Mouse (Mus musculus): ENCODE measurements at regions not wholly inside any gene's neighbourhood (a gene's known extent, or its start where the extent isn't known, plus 50 kb on each side); places are given as distances from the start of the nearest gene placed in this dataset.

DNA sequence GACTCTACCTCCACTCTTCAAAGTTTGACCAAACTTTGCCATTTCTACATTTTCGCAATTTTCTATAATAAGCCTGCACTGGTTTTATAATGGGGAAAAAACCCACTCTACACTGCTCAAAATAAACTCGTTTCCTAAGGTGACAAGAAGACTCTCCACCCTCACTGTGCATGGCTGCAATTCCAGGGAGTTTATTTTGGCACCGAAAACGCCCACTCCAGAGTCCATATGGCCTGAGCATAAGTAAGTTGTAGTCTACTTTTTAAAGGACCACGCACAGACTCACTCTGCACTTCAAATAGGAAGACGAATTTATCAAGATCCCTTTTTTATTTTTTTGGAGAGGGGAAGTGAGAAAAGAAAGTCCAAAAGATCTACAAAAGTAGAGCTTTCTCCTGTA, 219.4 kb downstream of the Pdcd6ip start:
- DNase-seq (ENCODE audit: low spot score in 2 of 2), result no peak

DNA sequence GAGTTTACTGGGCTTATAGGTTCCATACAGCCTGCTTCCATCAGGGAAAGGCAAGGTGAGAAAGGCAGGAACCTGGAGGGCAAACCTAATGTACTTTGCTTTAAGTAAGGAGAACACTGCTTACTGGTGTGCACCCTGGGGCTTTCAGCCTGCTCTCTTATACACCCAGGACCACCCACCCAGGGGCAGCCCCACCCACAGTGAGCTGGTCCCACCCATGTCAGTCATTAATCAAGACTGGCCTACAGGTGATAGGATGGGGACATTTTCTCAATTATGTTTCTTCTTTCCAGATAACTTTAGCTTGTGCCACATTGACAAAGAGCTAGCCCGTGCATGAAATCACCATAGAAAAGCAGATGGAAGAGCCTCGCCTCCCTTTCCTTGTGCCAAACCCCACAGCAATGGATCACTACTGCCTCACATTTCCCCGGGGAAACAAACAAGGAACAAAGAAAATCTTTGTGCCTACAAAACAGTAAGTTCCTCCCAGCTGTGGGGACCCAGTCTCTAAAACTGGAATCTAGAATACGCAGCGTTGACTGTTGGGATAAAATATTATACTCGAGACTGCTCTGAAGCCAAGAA, 221.5 kb downstream of the Pdcd6ip start:
- DNase-seq (ENCODE audit: low spot score in 2 of 2), result no peak

DNA sequence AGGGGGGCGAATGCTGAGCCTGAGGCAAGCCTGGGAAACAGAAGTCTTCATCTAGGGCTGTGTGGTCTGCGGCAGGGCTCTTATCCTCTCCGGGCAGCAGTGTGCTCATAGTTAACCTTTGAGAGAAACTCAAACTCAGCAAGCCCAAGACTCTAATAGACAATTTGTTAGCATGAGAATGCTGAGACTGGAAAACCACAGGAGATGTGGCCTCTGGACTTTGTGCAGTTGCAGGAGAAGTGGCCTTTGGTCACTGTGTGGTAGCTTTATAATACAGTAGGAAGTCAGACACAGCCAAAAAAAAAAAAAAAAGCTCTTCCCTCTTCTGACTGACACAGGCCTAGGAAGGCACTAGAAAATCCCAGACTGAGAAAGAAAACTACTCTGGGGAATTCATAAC, 228.2 kb downstream of the Pdcd6ip start:
- DNase-seq (ENCODE audit: low spot score in 2 of 2), result no peak

DNA sequence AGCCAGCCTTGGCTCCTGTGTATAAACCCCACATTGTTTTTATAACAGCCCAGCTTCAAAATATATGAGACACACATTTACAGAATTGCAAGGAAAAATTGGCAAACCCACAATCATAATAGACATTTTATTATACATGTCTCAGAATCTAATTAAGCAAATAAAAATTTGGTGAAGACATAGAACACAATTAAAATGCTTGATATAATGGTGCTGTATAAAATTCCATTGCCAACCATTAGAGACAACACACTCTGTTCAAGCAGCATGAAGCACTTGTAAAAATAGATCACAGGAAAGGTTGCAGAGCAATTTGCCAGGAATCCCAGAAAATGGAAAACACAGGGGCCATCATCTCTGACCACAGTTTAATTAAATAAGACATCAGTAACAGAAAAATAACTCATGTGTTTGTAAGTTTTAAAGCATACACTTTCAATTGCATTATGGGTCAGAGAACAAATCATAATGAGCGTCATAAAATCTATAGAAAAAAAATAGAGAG, 229.2 kb downstream of the Pdcd6ip start:
- DNase-seq (ENCODE audit: low spot score in 2 of 2), result no peak

DNA sequence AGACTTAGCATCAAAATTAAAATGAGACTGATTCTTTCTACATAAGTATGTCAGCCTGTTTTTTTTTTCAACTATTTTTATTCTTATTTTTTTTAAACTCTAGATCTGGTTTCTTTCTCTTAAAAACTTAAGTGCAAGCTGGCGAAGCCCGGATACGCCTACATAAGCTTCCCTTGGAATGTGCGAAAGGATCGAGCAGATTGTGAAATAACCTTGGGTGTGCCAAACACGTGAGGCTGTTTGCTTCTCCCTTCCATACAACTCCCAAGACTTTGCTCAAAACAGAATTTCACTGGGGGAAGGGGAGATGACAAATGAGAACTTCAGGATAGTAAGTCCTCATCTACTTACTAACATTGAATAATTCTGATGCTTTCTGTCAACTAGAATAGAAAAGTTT, 236.3 kb downstream of the Pdcd6ip start:
- peak; percentile 3 to 56 for DNase-seq (ENCODE audit: low spot score in 2 of 2)

DNA sequence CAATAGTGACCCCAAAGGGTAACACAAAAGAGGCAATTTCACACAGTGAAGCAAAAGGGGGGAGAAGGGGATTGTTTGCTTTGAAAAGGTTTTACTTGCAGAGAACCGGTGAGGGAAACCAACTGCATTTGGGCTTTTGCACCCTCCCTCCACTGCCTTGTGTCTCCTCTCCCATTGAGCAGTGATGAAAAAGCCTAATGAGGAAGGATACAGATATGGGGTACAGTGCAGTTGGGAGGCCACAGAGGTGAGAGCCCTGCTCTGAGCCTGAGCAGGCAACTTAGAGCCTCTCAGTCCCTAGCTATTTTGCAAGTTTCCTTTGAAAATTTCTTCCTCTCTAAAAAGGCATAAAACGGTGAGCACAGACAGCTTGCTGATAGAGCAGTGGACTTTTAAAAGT, 245.2 kb downstream of the Pdcd6ip start:
- no peak for DNase-seq (ENCODE audit: low spot score in 2 of 2)

DNA sequence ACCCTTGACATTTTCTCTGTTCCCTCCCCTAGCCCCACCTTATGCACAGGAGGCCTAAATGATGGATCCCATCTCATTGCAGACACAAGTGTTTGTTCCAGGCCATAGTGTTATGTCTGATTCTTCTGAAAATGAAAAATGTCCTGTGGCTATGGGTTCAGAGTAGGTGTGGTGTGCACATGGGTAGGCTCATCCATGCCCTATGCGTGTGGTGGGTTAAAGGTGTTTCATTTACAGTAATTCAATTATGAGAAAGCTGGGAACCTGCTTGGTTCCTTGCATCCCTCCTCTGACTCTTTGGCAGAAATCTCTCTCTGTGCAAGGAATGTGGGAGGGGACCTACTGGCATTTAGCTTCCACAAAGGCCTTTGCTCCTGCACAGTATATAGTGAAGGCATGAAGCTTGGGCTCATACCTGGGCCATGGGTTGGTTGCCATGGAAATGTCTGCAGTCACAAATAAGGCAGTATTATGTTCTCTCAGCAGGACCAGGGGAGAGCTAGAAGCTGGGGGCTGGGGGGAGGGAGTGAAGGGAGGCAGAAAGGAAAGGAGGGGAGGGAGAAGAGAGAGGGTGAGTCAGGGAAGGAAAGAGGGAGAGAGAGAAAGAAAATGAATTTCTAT, 245.7 kb downstream of the Pdcd6ip start:
- DNase-seq (ENCODE audit: low spot score in 2 of 2), result no peak

DNA sequence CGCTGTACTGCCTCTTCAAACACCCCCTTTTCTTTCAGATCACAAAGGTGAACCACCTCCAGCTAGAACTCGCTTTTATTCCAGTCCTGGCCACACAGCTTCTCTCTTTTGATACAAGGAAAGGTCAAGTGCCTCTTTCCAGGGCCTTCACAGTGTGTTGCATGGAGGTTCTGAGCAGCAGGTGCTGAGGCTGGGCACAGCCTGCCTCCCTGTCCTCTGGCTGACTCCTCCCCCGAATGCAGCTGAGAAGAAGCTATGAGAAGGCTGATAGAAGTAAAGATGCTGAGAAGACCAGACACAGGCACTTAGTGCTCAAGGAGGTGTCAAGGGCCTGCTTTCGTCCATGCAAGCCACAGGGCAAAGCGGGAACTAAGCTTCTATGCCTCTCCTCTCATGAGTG, 248.2 kb downstream of the Pdcd6ip start:
- DNase-seq (ENCODE audit: low spot score in 2 of 2), result no peak

DNA sequence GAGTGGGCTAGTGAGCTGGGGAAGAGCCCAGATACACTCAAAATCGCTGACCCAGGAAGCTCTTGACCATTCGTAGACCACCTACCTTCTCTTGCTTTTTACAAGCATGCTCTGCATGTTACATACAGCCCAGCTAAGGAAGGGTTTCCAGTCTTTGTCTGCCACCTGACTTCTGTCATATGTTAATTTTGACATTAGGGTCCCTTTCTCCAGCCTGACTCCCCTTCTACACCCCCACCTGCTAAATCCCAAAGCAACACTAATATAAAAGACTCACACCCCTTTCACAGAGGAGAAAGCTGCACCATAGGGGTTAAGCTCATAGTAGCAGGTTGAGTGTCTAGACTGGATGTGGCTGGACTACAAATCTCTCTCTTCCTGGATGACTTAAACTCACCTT, 248.8 kb downstream of the Pdcd6ip start:
- no peak for DNase-seq (ENCODE audit: low spot score in 2 of 2)

DNA sequence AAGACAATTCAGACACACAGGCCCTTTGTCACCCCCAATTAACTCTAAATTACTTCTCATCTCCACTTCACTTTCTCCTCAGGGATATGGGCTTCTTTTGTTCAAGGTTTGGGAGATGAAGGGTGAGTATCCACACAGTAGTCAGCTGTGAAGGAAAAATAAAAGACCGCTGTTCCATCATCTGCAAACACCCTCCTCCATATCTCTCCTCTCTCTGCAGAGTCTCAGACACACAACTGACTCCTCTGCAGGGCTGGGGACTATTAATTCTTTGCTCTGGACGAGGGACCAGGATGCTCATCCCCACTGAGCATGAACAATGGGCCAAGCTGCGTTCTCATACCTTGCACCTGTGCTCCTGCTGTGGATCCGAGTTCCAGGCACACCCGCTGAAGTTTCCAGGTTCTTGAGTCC, 249.3 kb downstream of the Pdcd6ip start:
- no peak for DNase-seq (ENCODE audit: low spot score in 2 of 2)

DNA sequence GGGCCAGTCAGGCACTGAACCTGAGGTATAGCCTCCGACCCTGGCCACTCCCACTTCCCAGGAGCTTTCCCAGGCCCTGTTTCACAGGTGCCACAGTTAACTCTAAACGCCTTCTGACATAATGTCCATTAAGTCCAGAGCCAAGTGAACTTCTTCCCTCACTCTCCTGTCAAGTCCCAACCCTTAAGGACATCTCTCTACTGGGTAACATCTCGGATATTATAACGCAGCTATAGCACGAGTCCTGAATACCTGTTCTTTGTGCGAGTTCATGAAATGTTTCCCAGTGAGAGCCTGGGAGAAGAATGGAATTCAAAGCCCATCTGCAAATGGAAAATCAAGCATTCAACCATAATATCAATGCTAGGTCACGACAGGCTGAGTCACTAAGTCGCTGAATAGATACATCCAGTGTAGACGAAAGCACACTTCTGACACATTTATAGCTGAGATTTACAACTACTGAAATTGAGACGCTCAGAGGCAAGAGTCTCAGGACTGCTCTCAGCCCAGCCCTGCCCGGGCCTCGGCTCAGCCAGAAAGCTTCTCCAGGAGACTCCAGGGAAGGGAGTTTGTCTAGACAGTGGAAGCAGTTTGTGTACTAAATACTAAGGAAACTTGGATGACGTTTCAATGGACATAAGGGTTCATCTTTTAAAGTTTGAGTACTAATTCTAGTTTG, 250.7 kb downstream of the Pdcd6ip start:
- DNase-seq (ENCODE audit: low spot score in 2 of 2), result no peak

DNA sequence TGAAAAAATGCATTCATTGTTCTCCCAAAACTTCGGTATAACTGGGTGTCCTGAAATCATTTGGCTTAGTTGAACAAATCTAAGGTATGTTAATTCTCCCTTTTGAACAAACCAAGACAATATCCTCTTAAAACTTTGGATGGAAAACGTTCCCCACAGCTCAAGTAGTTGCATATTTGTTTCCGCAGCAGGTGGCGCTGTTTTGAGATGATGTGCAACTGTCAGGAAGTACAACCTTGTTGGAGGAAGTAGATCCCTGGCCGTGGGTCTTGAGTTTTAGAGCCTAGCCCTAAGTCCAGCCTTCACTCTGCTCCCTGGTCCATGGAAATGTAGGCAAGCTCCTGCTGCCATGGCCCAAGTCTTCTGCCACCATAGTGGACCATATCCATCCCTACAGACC, 252.5 kb downstream of the Pdcd6ip start:
- no peak for DNase-seq (ENCODE audit: low spot score in 2 of 2)

DNA sequence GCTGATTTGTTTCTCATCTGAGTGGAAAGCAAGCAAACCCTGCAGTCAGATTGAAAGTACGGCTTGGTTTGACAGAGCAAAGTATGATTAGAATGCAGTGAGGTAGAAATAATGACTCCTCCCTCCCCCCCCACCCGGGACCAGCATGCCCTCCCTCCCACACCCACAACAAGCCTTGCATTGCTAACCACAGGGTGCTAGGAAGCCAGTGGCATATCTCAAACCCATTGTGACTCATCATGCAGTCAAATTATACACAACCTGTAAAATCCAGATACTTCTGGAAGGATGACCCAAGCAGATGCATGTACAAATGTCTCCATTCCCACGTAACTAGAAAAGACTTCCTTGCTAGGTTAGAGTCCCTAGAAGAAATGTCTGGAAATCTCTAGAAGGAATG, 254.8 kb downstream of the Pdcd6ip start:
- DNase-seq (ENCODE audit: low spot score in 2 of 2), result no peak

DNA sequence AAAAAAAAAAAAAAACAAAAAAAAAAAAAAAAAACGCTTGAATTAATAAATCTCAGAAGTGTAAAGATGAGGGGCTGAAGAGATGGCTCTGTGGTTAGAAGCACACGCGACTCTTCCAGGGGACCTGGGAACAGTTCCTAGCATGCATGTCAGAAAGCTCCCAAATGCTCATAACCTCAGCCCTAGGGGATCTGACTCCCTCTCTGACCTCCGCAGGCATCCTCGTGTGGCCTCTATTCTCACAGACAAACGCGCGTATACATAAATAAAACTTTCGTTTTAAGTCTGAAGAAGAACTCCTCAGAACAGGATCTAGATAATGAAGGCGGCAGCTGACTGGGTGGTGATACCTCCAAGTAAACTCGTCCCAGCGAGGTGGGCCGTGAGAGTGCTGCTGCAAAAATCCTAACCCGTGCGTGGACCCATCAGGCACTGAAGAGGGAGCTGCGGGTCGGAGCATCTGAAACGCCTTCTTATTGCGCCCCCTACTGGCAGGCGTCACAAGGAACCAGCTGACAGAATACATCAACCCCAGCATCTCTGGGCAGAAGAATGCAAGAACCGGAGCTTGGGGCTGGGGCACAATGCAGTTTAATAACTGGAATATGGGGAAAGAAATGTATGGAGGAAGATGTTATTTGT, 266.2 kb downstream of the Pdcd6ip start:
- peak; percentile 30 to 40 for DNase-seq (ENCODE audit: low spot score in 2 of 2)

DNA sequence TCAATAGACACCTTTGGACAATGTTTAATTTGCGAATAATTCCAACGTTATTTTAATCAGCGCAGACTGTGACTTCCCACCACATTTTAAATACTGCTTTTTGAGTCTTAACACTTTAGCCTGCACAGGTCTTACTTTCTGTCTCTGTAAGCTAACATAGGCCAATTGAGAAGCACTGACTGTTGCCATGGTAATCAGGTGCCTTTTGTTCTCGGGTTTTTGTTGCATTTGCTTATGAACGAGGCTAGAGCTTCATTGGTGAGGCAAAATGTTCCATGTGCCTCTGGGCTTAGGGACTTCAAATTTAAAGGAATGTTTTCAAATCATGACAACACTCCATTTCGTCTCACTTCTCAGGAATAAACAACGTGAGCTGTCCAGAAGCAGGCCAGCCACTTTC, 269.7 kb downstream of the Pdcd6ip start:
- DNase-seq (ENCODE audit: low spot score in 2 of 2), result no peak

DNA sequence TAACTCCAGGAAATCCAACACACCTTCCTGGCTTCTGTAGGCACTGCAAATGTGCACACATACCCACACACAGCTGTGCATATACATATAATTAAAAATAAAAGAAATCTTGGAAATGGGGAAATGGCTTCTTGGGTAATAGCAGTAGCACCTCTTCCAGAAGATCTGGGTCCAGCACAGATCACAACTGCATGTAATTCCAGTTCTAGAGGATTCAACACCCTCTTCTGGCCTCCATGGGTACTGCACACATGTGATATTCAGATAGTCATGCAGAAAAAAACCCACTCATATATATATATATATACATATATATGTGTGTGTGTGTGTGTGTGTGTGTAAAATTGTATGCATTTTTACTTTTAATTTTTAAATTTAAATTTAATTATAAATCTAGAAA, 272.1 kb downstream of the Pdcd6ip start:
- DNase-seq (ENCODE audit: low spot score in 2 of 2), result no peak

DNA sequence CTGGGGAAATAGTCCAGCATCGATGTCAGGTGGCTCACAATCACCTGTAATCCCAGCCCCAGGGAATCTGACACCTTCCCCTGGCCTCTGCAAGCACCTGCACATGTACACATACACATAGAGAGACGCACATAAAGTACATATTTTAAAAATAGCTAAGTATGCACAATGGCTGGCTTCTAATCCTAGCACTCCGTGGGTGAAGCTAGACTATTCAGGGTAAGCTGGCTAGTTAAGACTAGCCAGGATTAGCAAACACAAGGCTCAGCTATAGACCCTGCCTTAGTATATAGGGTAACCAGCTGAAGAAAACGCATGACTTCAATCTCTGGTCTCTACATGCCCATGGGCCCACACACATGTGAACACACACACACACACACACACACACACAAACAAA, 274.6 kb downstream of the Pdcd6ip start:
- DNase-seq (ENCODE audit: low spot score in 2 of 2), result no peak

DNA sequence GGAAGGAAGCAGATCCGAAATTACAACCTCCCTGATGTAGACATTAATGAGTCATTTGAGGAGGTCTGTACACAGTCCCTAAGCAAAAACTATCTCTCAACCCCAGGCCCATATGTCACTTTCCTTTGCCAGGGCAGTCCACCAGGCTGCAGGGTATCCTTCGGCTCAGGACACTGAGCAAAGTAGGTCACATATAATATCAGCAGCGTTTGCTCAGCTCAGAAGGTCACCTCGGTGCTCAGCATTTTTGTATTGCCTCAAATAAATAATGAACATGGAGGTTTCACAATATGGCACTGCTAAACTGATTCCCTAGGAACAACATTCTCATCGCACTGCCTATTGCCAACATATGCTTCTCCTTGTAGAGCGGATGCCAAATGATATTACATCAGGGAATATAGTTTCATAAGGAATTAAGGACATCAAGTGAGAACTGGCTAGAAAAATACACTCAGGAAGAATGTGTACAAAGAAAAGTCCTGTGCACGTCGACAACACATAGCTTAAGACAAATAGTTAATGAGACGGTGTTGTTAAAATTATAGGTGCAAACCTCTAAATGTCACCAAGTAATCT, 275.4 kb downstream of the Pdcd6ip start:
- no peak for DNase-seq (ENCODE audit: low spot score in 2 of 2)

DNA sequence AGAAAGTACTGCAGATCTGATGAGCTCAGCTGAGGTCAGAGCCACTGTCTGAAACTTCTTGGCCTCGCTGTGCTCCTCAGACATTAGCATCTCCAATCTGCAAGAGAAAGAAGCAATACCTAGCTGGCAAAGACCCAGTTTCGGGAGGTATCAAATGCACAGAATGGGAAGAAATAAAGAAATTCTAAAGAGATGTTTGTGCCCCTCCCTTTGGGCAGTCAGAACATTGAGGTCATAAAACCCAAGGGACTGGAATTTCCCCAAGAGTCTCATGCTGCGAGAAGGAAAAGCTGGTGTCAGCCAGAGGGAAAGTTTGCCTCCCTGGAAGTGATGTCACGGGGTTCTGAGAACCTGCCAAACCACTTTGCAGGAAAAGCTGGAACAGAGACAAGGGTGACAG, 277.6 kb downstream of the Pdcd6ip start:
- DNase-seq (ENCODE audit: low spot score in 2 of 2), result no peak

DNA sequence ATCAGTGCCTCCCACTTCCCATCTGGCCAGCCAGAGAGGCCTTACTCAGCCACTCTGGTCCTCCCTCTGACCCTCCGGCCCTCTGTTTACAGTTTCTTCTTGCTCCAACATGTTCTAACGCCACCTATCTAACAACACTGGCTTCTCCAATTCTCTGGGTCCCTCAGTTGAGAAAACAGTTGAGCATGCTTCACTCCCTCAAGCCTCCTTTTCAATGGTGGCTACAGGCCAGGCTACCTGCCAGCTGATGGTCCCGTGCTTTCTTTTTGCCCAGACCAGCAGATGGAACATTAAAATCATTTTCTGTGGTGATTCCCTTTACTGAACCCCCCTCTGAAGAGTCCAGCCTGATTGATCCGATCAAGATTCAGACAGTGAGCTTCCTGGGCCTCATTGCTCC, 280.8 kb downstream of the Pdcd6ip start:
- no peak for DNase-seq (ENCODE audit: low spot score in 2 of 2)

DNA sequence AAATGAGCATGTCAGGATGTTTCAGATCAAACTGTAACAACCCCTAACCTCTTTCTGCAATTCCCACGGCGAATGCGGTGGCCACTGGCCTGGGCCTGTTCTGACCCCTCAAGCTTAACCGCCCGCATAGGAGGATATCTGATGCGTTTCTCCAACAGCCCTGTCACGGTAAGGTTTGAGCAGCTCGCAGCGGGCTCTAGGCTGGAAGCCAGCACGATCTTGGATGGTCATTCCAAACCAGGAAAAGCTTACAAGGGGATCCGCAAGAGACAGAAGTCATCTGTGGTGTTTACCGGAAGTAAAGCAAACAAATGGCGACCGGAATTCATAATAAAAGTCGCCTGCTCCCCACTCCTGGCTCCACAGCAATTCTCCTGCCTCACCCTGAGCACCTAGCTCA, 281.7 kb downstream of the Pdcd6ip start:
- DNase-seq (ENCODE audit: low spot score in 2 of 2), result no peak

DNA sequence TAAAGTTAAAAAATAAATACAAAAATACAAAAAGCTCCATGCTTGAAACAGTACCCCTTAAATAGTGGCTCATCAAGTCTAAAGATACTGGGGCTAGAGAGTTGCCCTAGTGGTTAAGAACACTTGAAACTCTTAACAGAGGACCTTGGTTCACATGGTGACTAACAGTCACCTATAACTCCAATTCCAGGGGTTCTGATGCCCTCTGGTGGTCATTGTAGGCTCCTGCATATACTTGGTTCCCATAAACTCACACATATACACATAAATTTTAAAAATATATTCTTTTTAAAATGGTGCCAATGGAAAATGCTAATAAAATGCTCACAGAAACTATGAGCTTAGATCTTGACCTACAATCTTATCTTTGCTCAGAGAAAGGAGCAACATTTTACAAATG, 286.4 kb downstream of the Pdcd6ip start:
- no peak for DNase-seq (ENCODE audit: low spot score in 2 of 2)
